Mouse (Mus musculus): ENCODE measurements at regions not wholly inside any gene's neighbourhood (a gene's known extent, or its start where the extent isn't known, plus 50 kb on each side); places are given as distances from the start of the nearest gene placed in this dataset.

- no peak for ATAC-seq (replicated peaks in 1 of 2; ENCODE audit: insufficient read depth in 1 of 2, low FRiP score in 2 of 2, low TSS enrichment in 1 of 2, low read depth in 1 of 2, poor library complexity in 2 of 2, severe bottlenecking in 2 of 2)
Observed at GRCm38 (mm10) chr13:97550880-97551279, 209.6 kb downstream of the Gm10260 start.

GRCm38 (mm10) chr13:97550172-97550571, 210.3 kb downstream of the Gm10260 start:
- no peak for ATAC-seq (replicated peaks in 1 of 2; ENCODE audit: insufficient read depth in 1 of 2, low FRiP score in 2 of 2, low TSS enrichment in 1 of 2, low read depth in 1 of 2, poor library complexity in 2 of 2, severe bottlenecking in 2 of 2)

- ATAC-seq (replicated peaks in 1 of 2; ENCODE audit: insufficient read depth in 1 of 2, low FRiP score in 2 of 2, low TSS enrichment in 1 of 2, low read depth in 1 of 2, poor library complexity in 2 of 2, severe bottlenecking in 2 of 2): no peak
Observed at GRCm38 (mm10) chr13:97549384-97549783, 211.0 kb downstream of the Gm10260 start.

GRCm38 (mm10) chr13:97548527-97548977, 211.9 kb downstream of the Gm10260 start:
- peak; percentile 25 to 38; a peak in 3 of 4 replicates for ATAC-seq (replicated peaks in 1 of 2; ENCODE audit: insufficient read depth in 1 of 2, low FRiP score in 2 of 2, low TSS enrichment in 1 of 2, low read depth in 1 of 2, poor library complexity in 2 of 2, severe bottlenecking in 2 of 2)

- ATAC-seq (replicated peaks in 1 of 2; ENCODE audit: insufficient read depth in 1 of 2, low FRiP score in 2 of 2, low TSS enrichment in 1 of 2, low read depth in 1 of 2, poor library complexity in 2 of 2, severe bottlenecking in 2 of 2): no peak
Observed at GRCm38 (mm10) chr13:97546936-97547335, 213.5 kb downstream of the Gm10260 start.

GRCm38 (mm10) chr13:97545971-97546454, 214.4 kb downstream of the Gm10260 start:
- peak in 1 of 2 experiments; percentile 47; a peak in 1 of 4 replicates for ATAC-seq (replicated peaks in 1 of 2; ENCODE audit: insufficient read depth in 1 of 2, low FRiP score in 2 of 2, low TSS enrichment in 1 of 2, low read depth in 1 of 2, poor library complexity in 2 of 2, severe bottlenecking in 2 of 2)

- no peak for ATAC-seq (replicated peaks in 1 of 2; ENCODE audit: insufficient read depth in 1 of 2, low FRiP score in 2 of 2, low TSS enrichment in 1 of 2, low read depth in 1 of 2, poor library complexity in 2 of 2, severe bottlenecking in 2 of 2)
Observed at GRCm38 (mm10) chr13:97539686-97540085, 220.7 kb downstream of the Gm10260 start.

- no peak for ATAC-seq (replicated peaks in 1 of 2; ENCODE audit: insufficient read depth in 1 of 2, low FRiP score in 2 of 2, low TSS enrichment in 1 of 2, low read depth in 1 of 2, poor library complexity in 2 of 2, severe bottlenecking in 2 of 2)
Observed at GRCm38 (mm10) chr13:97538441-97538840, 222.0 kb downstream of the Gm10260 start.

- no peak for ATAC-seq (replicated peaks in 1 of 2; ENCODE audit: insufficient read depth in 1 of 2, low FRiP score in 2 of 2, low TSS enrichment in 1 of 2, low read depth in 1 of 2, poor library complexity in 2 of 2, severe bottlenecking in 2 of 2)
Observed at GRCm38 (mm10) chr13:97537686-97538085, 222.7 kb downstream of the Gm10260 start.

- ATAC-seq (replicated peaks in 1 of 2; ENCODE audit: insufficient read depth in 1 of 2, low FRiP score in 2 of 2, low TSS enrichment in 1 of 2, low read depth in 1 of 2, poor library complexity in 2 of 2, severe bottlenecking in 2 of 2): no peak
Observed at GRCm38 (mm10) chr13:97537206-97537605, 223.2 kb downstream of the Gm10260 start.

GRCm38 (mm10) chr13:97533896-97534666, 226.4 kb downstream of the Gm10260 start:
- ATAC-seq (replicated peaks in 1 of 2; ENCODE audit: insufficient read depth in 1 of 2, low FRiP score in 2 of 2, low TSS enrichment in 1 of 2, low read depth in 1 of 2, poor library complexity in 2 of 2, severe bottlenecking in 2 of 2): peak; percentile 69 to 86

- no peak for ATAC-seq (replicated peaks in 1 of 2; ENCODE audit: insufficient read depth in 1 of 2, low FRiP score in 2 of 2, low TSS enrichment in 1 of 2, low read depth in 1 of 2, poor library complexity in 2 of 2, severe bottlenecking in 2 of 2)
Observed at GRCm38 (mm10) chr13:97531181-97531580, 229.3 kb downstream of the Gm10260 start.

- ATAC-seq (replicated peaks in 1 of 2; ENCODE audit: insufficient read depth in 1 of 2, low FRiP score in 2 of 2, low TSS enrichment in 1 of 2, low read depth in 1 of 2, poor library complexity in 2 of 2, severe bottlenecking in 2 of 2): no peak
Observed at GRCm38 (mm10) chr13:97530570-97530969, 229.9 kb downstream of the Gm10260 start.

- ATAC-seq (replicated peaks in 1 of 2; ENCODE audit: insufficient read depth in 1 of 2, low FRiP score in 2 of 2, low TSS enrichment in 1 of 2, low read depth in 1 of 2, poor library complexity in 2 of 2, severe bottlenecking in 2 of 2): no peak
Observed at GRCm38 (mm10) chr13:97527958-97528357, 232.5 kb downstream of the Gm10260 start.

GRCm38 (mm10) chr13:97524847-97525434, 235.5 kb downstream of the Gm10260 start:
- no peak for ATAC-seq (replicated peaks in 1 of 2; ENCODE audit: insufficient read depth in 1 of 2, low FRiP score in 2 of 2, low TSS enrichment in 1 of 2, low read depth in 1 of 2, poor library complexity in 2 of 2, severe bottlenecking in 2 of 2)

GRCm38 (mm10) chr13:97523523-97524412, 236.7 kb downstream of the Gm10260 start:
- ATAC-seq (replicated peaks in 1 of 2; ENCODE audit: insufficient read depth in 1 of 2, low FRiP score in 2 of 2, low TSS enrichment in 1 of 2, low read depth in 1 of 2, poor library complexity in 2 of 2, severe bottlenecking in 2 of 2): no peak

- no peak for ATAC-seq (replicated peaks in 1 of 2; ENCODE audit: insufficient read depth in 1 of 2, low FRiP score in 2 of 2, low TSS enrichment in 1 of 2, low read depth in 1 of 2, poor library complexity in 2 of 2, severe bottlenecking in 2 of 2)
Observed at GRCm38 (mm10) chr13:97520988-97521547, 239.4 kb downstream of the Gm10260 start.
